Comparison of ENCODE assay signal across 16 mouse cellular contexts in genomic region chr10:120791438-120791837, GRCm38 (mm10).
DNase-seq lines count a peak whose midpoint lies in the region; TF ChIP-seq lines count a peak whose summit lies in the region.
"Had no signal": no experiment of that assay in that cellular context is flagged by ENCODE, and none has a peak within 500 bp of the region (broad histone marks: within the 10 kb centered on the region; RNA-seq: fewer than 3 reads in every experiment).

No protein-coding gene starts in this region.

- H3K4me3 ChIP-seq in MEL (ENCODE audit: control insufficient read depth in 1 of 2, insufficient read depth in 1 of 2, low read depth in 2 of 2, low read length in 2 of 2), result no peak overlapping the region
- H3K4me3 ChIP-seq: embryonic facial prominence, embryonic 13.5 days; forebrain, embryonic 12.5 days; hindbrain, embryonic 10.5 days; hindbrain, embryonic 15.5 days had no signal

- no peak overlapping the region for H3K9ac ChIP-seq in MEL (ENCODE audit: control insufficient read depth, low read depth, low read length, poor library complexity, severe bottlenecking)
- H3K9ac ChIP-seq: embryonic facial prominence, embryonic 13.5 days; forebrain, embryonic 12.5 days; hindbrain, embryonic 15.5 days had no signal

- no peak for TF ChIP-seq RAD21 in MEL (IDR thresholded peaks at IDR 0.05; ENCODE audit: low read depth, low read length)

- TF ChIP-seq EP300 in MEL (IDR thresholded peaks at IDR 0.05; ENCODE audit: low read depth in 1 of 2, low read length in 2 of 2), result no peak

- no peaks in the 10 kb centered on the region for H3K4me1 ChIP-seq in MEL (ENCODE audit: control insufficient read depth in 1 of 2, insufficient read depth in 2 of 2, low read length in 2 of 2)

- H3K79me2 ChIP-seq in MEL (ENCODE audit: control insufficient read depth, insufficient read depth, low read length, poor library complexity), result no peaks in the 10 kb centered on the region

- intact Hi-C loops in heart, postnatal 14 days (cut with DNase I), result no loop called here

- H3K27ac ChIP-seq in MEL (ENCODE audit: control insufficient read depth, low read depth, low read length), result no peak overlapping the region
- H3K27ac ChIP-seq: embryonic facial prominence, embryonic 13.5 days; forebrain, embryonic 12.5 days; hindbrain, embryonic 15.5 days had no signal

- DNase-seq in heart, adult 11 months, result peak; percentile 82
- DNase-seq in heart, postnatal 14 days, result no peak
- peak; percentile 11 for DNase-seq in MEL (ENCODE audit: low read depth, low spot score)
- DNase-seq in adrenal gland, adult 8-10 months, result peak; percentile 26
- peak; percentile 44 to 56 for DNase-seq in adrenal gland, postnatal 36 days
- DNase-seq in lung, adult 18-20 months, result no peak
- DNase-seq: cerebellum, adult 11-12 months; cerebellum, adult 9-10 months; cerebellum, postnatal 36 days; gastrocnemius, postnatal 14 days; heart, postnatal 10 days; kidney, adult 2 months had no signal

- no peaks in the 10 kb centered on the region for H3K9me3 ChIP-seq in MEL (replicated peaks; ENCODE audit: insufficient read depth, low read length)
- H3K9me3 ChIP-seq: embryonic facial prominence, embryonic 13.5 days; forebrain, embryonic 12.5 days; hindbrain, embryonic 10.5 days; hindbrain, embryonic 15.5 days had no signal

- TF ChIP-seq POLR2A in MEL (IDR thresholded peaks at IDR 0.05; ENCODE audit: control insufficient read depth in 1 of 2, insufficient read depth in 1 of 2, low read depth in 1 of 2, low read length in 2 of 2, poor library complexity in 1 of 2), result no peak

- no peaks in the 10 kb centered on the region for H3K36me3 ChIP-seq in MEL (ENCODE audit: control insufficient read depth in 1 of 2, insufficient read depth in 2 of 2, low read length in 2 of 2)
- H3K36me3 ChIP-seq: hindbrain, embryonic 10.5 days; hindbrain, embryonic 15.5 days had no signal

- TF ChIP-seq CTCF in MEL (IDR thresholded peaks at IDR 0.05 in 2 of 3, conservative IDR thresholded peaks at IDR 0.05 in 1 of 3; ENCODE audit: control insufficient read depth in 1 of 3, insufficient read depth in 1 of 3, low read depth in 2 of 3, low read length in 3 of 3, poor library complexity in 1 of 3, severe bottlenecking in 1 of 3), result no peak

- no peaks in the 10 kb centered on the region; a peak in 1 of 4 replicates for H3K27me3 ChIP-seq in MEL (ENCODE audit: control insufficient read depth in 1 of 2, insufficient read depth in 2 of 2, low read length in 2 of 2)
- H3K27me3 ChIP-seq: embryonic facial prominence, embryonic 13.5 days; forebrain, embryonic 12.5 days; hindbrain, embryonic 15.5 days had no signal

TF ChIP-seq in MEL, 35 proteins besides CTCF, POLR2A, EP300 and RAD21:
- TF ChIP-seq NELFE (IDR thresholded peaks at IDR 0.05; ENCODE audit: low read depth, low read length), result no peak
- no peak for TF ChIP-seq MEF2A (IDR thresholded peaks at IDR 0.05; ENCODE audit: extremely low read depth, insufficient replicate concordance, low read depth, low read length, poor library complexity, severe bottlenecking)
- no peak for TF ChIP-seq USF1 (IDR thresholded peaks at IDR 0.05; ENCODE audit: low read depth, low read length)
- no peak for TF ChIP-seq MYB (IDR thresholded peaks at IDR 0.05; ENCODE audit: low read depth, low read length)
- TF ChIP-seq NRF1 (IDR thresholded peaks at IDR 0.05; ENCODE audit: insufficient read depth, low read depth, low read length, poor library complexity, severe bottlenecking), result no peak
- TF ChIP-seq GATA1 (IDR thresholded peaks at IDR 0.05; ENCODE audit: low read depth, low read length), result no peak
- TF ChIP-seq USF2 (IDR thresholded peaks at IDR 0.05; ENCODE audit: borderline replicate concordance in 1 of 2, insufficient read depth in 1 of 2, low read depth in 1 of 2, low read length in 2 of 2), result no peak
- TF ChIP-seq ETS1 (IDR thresholded peaks at IDR 0.05; ENCODE audit: low read depth, low read length), result no peak
- TF ChIP-seq TBP (IDR thresholded peaks at IDR 0.05; ENCODE audit: low read depth, low read length), result no peak
- no peak for TF ChIP-seq KAT2A (conservative IDR thresholded peaks at IDR 0.05; ENCODE audit: low read depth, low read length)
- TF ChIP-seq SIN3A (IDR thresholded peaks at IDR 0.05; ENCODE audit: low read length), result no peak
- no peak for TF ChIP-seq MYC (IDR thresholded peaks at IDR 0.05; ENCODE audit: low read depth, low read length)
- no peak for TF ChIP-seq MAZ (IDR thresholded peaks at IDR 0.05; ENCODE audit: low read depth, low read length)
- TF ChIP-seq MXI1 (IDR thresholded peaks at IDR 0.05; ENCODE audit: low read depth, low read length), result no peak
- no peak for TF ChIP-seq CHD2 (IDR thresholded peaks at IDR 0.05; ENCODE audit: low read length)
- no peak for TF ChIP-seq ZC3H11A (IDR thresholded peaks at IDR 0.05; ENCODE audit: low read depth, low read length)
- TF ChIP-seq MAX (IDR thresholded peaks at IDR 0.05; ENCODE audit: low read length), result no peak
- TF ChIP-seq UBTF (IDR thresholded peaks at IDR 0.05; ENCODE audit: borderline replicate concordance, insufficient read depth, low read depth, low read length), result no peak

Comparison
In these comparisons a context has a peak if more than half of its experiments do, and no peak if none do; other contexts are left out.
1. DNase-seq: peak in heart, adult 11 months (single experiment), MEL (single experiment), adrenal gland, adult 8-10 months (single experiment) and adrenal gland, postnatal 36 days (2 of 2); none in heart, postnatal 14 days (0 of 2) and lung, adult 18-20 months (0 of 2).